Mouse (Mus musculus) monocyte, adult 5-6 weeks (primary cell): Measurements from ENCODE around the gene Hmga1. TPM values are rescaled to one million over a fixed set of nuclear protein-coding genes. Genes with fewer than 3 reads are reported as not detected.

Experiments
- ATAC-seq: fragments of 153-309, 156-312 bp; replicated peaks from 2 replicates; pipeline ENCODE4 v1.8.0; 2017; ENCODE audit warnings: mild to moderate bottlenecking; ENCODE audit not compliant: low TSS enrichment, insufficient number of reproducible peaks, severe bottlenecking, poor library complexity, low FRiP score
- total RNA-seq: library from RNA; stranded (forward); fragments of 200-1000, 200-491, 200-594 nt; gene quantifications from 3 replicates; pipeline ENCODE4 v1.2.3, GENCODE M21; 2017

Gene Hmga1
- total RNA-seq, 1 experiment from 2014 or later = 41.0 TPM

DNA sequence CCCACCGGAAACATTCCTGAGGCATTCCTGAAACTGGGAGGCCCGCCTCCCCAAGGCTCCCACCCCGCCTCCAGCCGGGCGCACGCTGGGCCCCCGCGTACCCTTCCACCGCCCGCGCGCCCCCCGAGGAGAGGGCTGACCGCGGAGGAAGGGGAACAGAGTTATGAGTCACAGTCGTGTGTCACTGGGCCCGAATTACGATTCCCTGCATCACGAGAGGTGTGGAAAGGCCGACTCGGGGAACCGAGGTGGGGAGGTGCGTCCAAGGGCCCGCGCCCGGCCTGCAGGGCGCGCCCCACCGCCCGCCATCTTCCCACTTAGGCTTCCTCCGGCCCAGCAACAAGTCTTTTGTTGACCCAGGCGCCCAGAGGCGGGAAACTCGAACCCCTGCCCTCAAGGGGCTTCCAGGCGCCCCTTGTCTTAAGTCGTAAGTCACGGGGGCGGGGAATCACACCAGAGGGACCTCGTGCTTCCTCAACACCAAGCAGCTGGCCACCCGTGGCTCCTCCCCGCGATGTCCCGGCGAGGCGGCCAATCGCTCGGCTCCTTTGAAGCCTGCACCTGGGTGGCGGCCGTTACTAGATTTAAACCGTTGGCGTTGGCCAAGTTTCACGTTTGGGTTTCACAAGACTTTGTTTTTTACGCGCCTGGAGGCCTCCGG is 655 bp upstream of the Hmga1 start:
- ATAC-seq = peak; percentile 54

DNA sequence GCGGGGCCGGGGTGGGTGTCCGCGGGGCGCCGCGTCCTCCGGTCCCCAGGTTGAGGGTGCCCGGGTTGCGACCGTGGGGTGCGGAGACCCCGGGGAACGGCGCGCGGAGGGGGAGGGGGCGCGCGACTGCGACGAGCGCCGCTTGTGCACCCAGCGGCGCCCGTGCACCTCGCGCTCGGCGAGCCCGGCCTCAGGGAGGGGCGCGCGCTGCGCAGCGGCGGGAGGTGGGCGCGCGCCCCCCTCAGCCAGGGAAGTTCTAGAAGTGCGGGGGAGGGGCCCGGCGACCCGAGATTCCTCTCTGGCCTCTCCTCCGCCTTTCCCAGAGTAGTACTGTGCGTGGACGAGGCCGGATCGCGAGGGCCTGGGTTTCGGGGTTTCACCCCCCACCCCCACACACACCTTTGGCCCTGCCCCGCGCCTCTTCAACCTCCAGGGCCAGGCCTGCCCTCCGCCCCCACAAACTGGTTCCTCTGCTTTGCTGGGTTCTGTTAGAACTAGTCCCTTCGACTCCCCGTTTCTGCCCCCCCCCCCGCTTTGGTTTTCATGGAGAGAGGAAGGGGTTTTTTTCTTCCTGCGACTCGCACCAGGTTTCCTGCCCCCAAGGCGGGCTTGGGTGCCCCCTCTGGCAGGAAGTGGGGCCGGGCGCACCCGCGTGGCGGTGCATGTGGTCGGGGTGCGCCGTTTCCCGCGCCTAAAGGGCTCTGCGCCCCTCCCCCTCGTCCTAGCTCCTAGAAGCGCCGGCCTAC is 1.1 kb downstream of the Hmga1 start:
- no peak for ATAC-seq

DNA sequence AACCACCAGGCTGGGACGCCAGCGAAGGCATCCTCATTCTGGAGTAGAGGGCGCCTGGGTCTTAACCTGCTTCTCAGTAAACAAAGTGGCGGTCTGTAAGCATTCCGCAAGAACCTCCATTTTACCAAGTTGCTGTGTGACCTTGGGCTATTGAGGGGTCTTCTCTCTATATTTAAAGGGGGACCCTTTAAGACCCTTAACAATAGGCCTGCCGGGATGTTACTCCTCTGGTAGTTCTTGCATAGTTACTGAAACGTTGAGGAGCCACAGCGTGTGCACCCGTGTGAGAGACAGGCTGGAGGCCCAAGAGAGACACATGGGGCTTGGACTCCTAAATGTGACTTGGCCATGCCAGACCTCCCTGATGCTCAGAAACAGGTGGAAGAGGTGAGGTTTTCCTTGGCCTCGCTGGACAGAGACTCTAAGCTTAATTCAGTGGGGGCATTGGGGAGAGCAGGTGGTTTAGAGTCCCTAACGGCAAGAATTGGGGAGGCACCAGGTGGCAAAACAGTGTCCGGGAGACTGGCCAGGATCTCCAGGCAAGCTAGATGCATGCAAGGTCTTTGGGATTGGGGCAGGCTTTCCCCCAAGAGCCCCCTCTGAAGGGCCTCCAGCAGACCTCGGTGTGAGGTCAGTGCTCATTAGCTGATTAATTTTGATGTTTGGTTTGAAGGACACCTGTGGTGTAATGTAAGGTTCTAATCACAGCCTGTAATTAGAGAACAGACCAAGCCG is 1.8 kb downstream of the Hmga1 start:
- no peak for ATAC-seq

DNA sequence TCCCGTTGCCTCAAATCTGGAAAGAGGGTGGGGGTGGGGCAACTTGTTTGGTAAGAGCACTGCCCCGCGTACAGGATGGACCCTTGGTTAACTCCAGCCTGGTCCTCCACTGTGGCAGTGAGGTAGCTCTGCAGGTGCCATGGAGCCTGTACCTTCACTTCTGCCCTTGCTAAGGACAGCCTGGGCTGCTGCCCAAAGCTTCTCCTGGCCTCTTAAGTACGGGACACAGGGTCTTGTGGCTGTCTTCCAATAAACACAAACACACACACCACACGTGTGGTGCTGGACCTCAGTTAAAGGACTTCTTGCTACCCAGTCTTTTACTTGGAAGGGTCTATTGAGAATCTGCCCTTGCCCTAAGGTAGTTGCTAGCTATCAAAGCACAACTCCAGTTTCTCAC is 2.5 kb downstream of the Hmga1 start:
- ATAC-seq = no peak

DNA sequence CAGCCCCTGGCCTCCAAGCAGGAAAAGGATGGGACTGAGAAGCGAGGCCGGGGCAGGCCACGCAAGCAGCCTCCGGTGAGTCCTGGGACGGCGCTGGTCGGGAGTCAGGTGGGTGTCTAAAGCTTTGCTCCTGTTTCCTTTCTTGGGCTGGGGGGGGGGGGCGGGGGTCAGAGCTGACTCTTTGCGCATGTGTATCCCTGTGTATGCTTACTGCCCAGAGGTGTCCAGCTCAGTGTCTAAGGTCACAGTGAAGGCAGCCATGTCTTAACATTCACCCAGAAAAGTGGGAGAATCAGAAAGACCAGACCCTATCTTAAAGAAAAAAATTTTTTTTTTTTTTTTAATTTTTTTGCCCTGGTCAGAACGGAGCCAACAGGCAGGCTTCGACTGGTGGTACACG is 3.3 kb downstream of the Hmga1 start:
- ATAC-seq = no peak

DNA sequence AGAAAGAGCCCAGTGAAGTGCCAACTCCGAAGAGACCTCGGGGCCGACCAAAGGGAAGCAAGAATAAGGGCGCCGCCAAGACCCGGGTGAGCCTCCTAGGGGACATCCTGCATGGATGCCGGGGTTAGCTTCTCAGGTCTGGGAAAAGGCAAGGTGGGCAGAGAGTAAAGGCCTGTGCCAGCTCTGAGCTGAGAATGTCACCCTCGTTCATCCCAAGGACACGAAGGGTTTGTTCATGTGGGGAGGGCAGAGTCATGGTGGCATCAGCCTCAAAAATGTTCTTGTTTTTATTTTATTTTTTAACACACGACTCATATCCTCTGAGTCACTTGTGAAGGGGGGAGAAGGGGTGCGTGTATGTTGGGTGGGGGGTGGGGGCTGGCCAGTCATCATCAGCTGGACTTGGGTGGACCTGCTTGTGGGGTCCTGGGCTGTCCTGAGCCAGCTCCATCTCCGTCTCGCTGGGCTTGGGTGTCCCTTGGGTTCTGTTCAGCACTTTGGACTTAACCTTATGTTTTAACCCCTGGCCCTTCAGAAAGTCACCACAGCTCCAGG is 4.7 kb downstream of the Hmga1 start:
- ATAC-seq = no peak

DNA sequence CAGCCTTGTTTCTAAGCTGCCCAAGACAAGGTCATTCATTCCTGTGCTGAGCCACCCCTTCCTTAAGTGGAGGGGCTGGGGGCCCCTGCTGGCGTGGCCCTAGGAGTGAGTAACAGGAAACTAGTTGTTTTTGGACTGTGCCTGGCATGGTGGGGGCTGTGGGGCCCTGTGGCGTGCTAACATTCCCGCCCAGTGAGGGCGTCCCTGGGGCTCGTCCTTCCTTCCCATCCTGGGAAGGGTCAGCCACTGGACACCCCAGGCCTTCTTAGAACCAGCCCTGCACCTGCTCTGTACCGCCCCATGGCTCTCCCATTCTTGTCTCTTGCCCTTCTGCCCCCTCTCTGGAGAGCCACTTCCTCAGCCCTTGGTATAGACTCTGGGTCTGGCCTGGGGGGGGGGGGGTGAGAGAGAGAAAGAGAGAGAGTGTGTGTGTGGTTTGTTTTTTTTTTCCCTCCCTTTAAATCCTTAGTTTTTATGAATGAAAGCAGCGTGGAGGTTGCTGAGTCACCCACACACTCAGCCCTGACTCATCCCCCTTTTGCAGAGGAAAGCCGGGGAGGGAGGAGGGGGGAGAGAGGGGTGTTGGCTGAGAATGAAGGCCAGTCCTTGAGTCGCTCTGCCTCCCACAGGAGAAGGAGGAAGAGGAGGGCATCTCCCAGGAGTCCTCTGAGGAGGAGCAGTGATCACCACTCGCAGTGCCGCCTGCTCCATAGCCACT is 5.7 kb downstream of the Hmga1 start:
- no peak for ATAC-seq

DNA sequence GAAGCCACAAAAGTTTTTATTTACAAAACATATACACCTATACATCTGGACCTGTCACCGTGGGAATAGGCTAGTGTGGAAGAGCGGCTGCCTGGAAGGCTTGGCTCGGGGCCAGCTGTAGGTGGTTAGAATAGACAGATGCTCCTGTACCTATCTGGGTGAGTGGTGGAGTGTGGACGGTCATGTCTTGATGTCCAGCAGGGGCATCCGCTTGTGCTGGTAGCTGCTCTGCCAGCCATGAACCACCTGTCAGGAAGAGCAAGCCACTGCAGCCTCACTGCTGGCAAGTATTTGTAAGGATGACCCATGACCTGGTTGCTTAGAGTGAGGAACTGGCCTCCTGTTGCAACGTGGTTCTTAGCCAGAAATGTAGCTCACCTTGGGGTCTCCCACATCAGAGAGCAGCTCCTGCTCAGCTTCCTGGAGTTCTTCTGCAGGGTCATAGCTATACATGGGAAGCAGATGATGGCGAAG is 7.5 kb downstream of the Hmga1 start:
- ATAC-seq = no peak

DNA sequence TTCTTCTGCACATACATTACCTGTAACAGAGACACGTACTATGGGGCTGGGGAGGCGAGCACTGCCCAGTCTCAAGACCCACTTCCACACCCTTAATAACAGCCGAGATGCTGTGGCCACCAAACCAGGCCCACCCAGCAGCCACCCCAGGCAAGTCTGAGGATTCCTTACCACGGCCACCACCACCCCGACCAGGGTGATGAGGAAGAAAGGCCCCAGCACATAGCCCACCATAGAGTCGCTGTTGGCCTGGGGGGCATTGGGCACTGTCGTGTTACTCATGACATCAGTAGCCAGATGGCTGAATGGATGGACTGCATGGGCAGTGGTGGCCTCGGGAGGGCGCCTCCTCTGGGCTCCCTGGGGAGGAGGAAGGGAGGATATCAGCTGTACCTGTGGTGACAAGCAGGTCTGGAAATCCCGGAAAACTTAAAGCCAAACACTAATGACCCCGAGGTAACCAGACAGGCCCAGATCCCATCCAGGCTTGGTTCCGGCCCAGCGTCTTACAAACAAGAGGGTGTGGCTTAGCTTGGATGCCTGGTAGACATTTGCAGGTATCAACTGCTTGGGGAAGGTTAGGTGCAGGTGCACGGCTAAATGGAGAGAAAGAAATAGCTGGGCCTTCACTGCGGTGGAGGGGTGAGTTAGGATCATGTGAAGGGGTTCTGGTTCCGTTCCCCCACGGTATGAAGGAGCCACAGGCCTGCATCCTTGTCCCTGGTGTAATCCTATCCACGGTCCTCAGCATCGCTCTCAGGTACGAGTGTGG is 8.3 kb downstream of the Hmga1 start:
- no peak; the same call in 1 of the 2 replicates for ATAC-seq

DNA sequence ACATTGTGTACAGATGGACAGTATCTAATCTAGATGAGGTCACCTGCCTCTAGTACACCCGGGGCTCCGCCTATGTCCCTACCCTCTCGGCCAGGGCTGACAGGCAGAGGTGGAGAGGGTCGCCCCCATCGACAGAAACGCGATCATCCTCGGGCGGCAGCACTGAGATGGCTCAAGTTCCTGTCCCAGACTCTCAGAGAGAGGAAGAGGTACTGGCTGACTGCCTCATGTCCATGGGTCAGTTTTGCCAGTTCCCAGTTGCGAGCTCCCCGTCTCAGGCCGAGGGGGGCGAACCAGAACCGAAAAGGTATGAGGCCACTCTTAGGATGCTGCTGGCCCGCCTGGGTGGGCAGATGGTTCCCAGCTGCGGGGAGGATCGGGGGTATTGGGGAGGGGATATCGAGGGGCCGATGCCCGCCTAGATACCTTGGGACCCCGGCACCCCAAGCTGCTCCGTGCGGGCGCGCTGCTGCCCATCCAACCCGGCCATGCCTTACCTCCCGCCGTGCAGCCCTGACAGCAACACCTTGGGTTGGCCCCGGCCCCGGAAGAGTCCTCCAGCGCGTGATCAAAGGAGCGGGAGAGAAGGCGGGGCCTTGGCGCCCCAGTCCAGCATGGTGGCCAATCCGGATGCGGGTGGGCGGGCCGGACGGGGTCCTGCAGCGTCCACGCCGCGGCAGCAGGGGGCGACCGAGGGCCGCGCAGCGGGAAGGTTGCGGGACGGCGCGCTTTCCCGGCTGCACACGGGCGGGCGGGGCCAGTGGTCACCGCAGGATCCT is 9.1 kb downstream of the Hmga1 start, which contains the start of gene AI413582:
TSS of gene AI413582 (minus strand) at position 594 of the 779 bp plus-strand sequence.
- ATAC-seq = peak; percentile 75

DNA sequence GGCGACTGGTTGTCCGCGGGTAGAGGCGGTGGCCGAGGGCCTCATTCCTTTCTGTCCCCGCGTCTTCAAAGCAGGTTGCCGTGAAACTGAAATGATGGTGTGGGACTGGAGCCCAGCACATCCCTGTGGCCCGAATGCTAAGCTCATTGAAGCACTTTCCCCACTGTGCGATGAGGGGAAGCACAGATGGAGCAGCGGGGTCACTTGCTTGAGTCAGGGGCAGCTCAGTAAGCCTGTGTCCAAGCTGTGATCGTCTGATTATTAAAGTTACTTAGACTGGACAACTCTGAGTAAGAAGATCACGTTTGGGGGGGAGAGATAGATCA is 9.6 kb downstream of the Hmga1 start:
- no peak for ATAC-seq

DNA sequence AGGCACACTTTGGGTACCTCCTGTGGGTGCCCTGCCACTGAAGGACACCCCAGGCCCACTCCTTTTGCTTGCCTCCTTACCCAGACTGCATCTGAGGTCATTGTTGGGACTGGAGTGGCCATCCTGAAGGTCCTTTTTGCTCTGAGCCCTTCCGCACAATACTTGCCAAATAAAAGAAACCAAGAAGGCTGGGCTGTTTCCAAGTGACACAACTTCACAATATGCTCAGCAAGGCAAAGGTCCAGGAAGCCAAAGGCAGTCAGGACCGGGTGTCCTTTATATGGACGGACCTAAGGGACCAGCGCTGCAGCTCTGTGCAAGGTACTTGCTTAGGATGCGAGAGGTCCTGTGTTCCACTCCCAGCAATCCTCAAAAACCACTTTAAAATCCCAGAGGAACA is 11.9 kb downstream of the Hmga1 start:
- ATAC-seq = no peak

DNA sequence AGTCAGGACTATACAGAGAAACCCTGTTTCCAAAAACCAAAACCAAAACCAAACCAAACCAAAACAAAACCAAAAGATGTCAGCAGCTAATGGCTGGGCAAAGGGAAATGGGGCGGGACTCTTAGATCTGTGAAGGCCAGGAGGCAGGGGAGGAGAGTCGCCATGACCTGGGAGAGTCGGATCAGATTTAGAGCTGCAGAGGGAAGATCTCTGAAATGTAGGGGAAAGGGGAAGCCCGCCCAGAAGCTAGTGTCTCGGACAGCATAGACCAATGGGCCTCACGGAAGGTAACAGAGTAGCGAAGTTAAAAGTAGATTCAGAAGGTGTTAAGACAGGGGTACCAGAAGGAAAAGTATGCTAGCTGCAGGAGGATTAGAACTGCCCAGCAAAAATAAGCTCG is 15.0 kb downstream of the Hmga1 start:
- ATAC-seq = no peak

DNA sequence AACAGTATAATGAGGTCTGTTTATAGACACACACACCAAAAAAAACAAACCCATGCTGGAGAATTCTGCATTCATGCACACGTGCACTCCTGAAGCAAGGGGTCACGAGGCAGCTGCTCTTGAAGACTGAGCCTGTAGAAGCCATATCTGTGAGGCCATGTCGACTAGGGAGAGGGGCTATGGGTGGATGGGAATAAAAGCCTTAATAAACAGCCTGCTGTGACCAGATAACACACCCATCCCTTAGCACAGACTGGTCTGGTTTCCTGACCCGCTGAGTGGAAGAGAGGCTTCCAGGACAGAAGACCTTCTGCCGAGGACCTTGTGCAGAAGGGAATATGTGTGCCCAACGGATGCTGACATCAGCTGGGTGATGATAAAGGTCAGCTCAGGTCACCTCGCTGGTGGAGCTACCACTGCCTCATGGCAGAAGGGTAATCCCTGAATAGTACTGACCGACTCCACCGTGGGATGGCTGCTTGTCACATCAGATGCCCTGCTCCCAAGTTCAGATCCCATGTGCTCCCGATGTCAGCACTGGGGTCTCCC is 17.5 kb downstream of the Hmga1 start:
- no peak for ATAC-seq

DNA sequence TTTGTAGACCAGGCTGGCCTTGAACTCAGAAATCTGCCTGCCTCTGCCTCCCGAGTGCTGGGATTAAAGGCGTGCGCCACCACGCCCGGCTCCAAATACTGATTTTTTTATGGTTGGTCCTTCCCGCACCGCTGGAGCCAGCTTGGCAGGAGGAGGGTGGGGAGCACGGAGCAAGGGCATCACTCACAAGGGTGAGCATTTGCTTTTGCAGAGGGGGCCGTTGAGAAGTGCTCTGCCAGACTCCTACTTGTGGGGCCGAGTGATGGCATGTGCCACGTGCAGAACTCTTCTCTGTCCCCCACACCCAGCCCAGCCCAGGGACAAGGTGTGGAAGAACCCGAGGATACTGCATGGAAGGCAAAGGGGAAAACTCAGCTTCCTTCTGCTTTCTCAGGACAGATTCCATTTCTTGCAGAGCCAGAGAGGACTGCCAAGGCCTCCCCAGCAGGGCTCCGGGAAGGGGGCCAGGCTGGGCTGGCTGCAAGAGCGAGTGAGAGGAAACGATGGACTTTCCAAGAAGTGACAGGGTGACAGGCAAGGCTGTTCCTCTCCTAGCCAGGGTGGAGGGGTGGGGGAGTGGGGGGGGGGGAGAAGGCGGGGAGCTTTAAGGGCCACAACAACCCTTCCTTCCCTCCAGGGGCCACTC is 18.3 kb downstream of the Hmga1 start:
- no peak for ATAC-seq

DNA sequence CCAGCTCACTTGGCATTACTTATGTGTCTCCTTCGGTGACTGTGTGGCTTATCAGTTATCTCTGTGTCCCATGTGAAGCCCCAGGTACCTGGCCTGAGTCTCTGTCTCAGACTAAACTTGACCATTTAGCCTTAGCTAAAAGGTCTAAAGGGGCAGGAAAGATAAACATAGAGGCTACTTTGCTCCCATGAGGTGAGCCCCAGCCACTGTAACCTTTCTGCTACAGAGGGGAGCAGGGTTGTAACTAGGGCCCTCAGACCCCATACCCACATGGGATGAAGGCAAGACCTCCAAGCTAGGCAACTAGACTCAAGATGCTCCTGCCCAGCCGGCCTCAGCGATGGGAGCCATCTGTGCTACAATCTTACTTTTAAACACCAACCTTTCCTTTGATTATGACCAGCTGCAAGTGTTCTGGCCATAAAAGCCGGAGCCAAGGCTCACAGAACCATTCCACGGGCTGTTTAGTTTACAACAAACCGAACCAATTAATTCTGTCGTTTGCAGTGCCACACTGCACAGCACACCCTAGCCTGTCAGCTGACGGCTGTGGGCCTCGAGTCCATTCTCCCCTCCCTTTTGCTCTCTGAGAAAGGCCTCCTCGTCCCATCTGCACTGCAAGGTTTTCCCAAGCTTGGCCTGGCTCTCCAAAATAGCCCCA is 18.9 kb downstream of the Hmga1 start:
- ATAC-seq = no peak
